Mouse (Mus musculus) retina, postnatal 1 day (tissue): ENCODE data around the gene Wwc2.

Experiments
- DNase-seq: peaks from one replicate; pipeline ENCODE4 v3.0.0-alpha.2; 2012

The Wwc2 gene

DNA sequence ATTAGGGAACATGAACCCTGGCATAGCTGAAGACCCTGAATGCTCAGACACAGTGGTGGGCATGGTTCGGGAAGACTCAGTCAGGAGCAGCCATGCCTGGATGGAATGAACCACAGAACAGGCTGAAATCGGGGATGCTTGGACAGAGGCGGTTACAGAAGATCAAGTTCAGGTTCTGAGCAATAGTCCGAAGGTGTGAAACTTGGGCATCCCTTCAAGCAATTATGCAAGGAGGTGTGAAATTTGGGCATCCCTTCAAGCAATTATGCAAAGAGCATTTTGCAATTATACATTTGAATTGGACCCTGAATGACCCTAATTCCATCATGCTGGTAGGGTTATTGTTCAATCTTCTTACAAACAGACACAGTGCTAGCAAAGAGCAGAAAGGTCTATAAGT, 208.8 kb downstream of the Wwc2 start:
- peak; percentile 75 for DNase-seq

DNA sequence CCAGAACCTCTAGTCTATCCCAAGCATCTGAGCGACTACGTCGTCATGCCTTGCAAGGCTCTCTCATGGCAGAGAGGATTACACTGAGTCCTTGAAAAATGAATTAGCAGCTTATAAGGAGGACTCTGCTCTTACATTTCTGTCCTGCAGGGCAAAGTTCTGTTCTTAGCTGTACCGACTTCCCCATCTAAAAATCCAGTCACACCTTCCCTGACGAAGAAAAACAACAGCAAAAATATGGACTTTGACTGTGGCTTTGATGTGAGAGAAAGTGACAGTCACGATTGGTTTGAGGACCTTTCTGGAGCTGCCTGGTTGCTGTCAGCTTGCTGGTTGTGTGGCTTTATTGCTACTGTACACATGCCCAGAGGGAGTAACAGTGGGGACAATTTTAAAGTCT, 211.1 kb downstream of the Wwc2 start:
- no peak for DNase-seq

- DNase-seq, result no peak
These were observed 213.3 kb downstream of the Wwc2 start for GRCm38 (mm10) chr8:47777415-47777814.
